Mouse (Mus musculus): ENCODE measurements around the gene Mecom. TPM values are rescaled to one million over a fixed set of nuclear protein-coding genes. Genes with fewer than 3 reads are reported as not detected.

Gene Mecom
- polyA plus RNA-seq, 1 experiment, result 0.47 TPM

- no peak for DNase-seq (ENCODE audit: low read depth in 1 of 2, low spot score in 2 of 2)
- 84% methylated on average over 4 of the region's 4 CpGs for WGBS
These were observed 488.2 kb downstream of the Mecom start for GRCm38 (mm10) chr3:30059615-30060014.

DNA sequence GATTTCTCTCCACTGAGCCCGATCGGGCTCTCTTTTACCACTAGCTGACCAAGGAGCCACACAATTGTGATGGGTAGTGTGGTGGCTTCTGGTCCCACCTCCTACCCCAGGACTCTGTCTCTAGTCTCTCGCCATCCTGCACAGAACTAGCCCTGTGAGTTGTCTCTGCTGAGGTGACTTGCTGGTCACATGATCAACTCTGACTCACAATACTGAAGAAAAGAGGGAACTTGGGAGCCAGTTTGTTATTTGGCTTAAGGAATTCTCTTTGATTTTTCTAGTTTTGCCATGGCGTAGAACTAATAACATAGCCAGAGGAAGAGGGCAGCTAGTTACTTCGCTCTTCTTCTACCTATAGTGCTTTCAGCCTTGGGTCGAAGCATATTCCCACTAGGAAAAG is 496.5 kb downstream of the Mecom start:
- no peak for DNase-seq (ENCODE audit: low read depth in 1 of 2, low spot score in 2 of 2)
- TF ChIP-seq CTCF (IDR thresholded peaks at IDR 0.05; ENCODE audit: extremely low read depth, insufficient read depth, insufficient read length, insufficient replicate concordance), result no peak
- no peak for TF ChIP-seq POLR2A (IDR thresholded peaks at IDR 0.05; ENCODE audit: low read depth, low read length)
- Histone ChIP-seq H3K4me3 (ENCODE audit: extremely low read depth, insufficient read depth, insufficient read length) (no peak overlapping the region), H3K36me3 (ENCODE audit: control insufficient read depth, insufficient read depth, low read length) (no peaks in the 10 kb centered on the region), H3K27ac (ENCODE audit: insufficient read depth, low read length) (no peak overlapping the region), H3K27me3 (ENCODE audit: control insufficient read depth, insufficient read depth, low read length) (no peaks in the 10 kb centered on the region), H3K4me1 (ENCODE audit: control insufficient read depth, insufficient read depth, insufficient read length) (no peaks in the 10 kb centered on the region)
- WGBS, result 91% methylated on average over 6 of the region's 6 CpGs

More at GRCm38 (mm10) chr3:30059615-30060014, 488.2 kb downstream of the Mecom start:
- Histone ChIP-seq H3K4me1 (ENCODE audit: control insufficient read depth, insufficient read depth, insufficient read length) (no peaks in the 10 kb centered on the region), H3K36me3 (ENCODE audit: control insufficient read depth, insufficient read depth, low read length) (no peaks in the 10 kb centered on the region), H3K4me3 (ENCODE audit: extremely low read depth, insufficient read depth, insufficient read length) (no peak overlapping the region), H3K27me3 (ENCODE audit: control insufficient read depth, insufficient read depth, low read length) (no peaks in the 10 kb centered on the region), H3K27ac (ENCODE audit: insufficient read depth, low read length) (no peak overlapping the region)
- TF ChIP-seq CTCF (IDR thresholded peaks at IDR 0.05; ENCODE audit: extremely low read depth, insufficient read depth, insufficient read length, insufficient replicate concordance) (no peak), POLR2A (IDR thresholded peaks at IDR 0.05; ENCODE audit: low read depth, low read length) (no peak)

DNA sequence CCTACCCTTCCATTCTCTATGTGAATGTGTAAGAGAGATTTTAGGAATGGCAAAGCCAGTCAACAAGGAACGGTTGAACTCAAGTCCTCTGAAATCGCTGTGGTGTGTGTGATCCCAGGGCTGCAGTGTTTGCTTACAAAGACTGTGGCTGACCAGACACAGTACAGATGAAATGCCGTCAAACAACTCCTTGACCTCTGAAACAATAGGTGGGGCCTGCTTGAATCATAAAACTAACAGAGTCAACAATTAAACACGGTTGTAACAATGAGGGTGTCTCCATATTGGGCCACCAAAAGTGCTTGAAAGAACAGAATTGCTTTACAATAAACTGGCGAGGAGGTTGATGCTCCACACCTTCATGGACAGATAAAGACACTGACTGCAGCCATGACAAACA is 497.0 kb downstream of the Mecom start:
- 84% methylated on average over 5 of the region's 5 CpGs for WGBS
- H3K4me3 ChIP-seq (ENCODE audit: extremely low read depth, insufficient read depth, insufficient read length), result no peak overlapping the region
- no peak for TF ChIP-seq CTCF (IDR thresholded peaks at IDR 0.05; ENCODE audit: extremely low read depth, insufficient read depth, insufficient read length, insufficient replicate concordance)
- TF ChIP-seq POLR2A (IDR thresholded peaks at IDR 0.05; ENCODE audit: low read depth, low read length), result no peak
- H3K36me3 ChIP-seq (ENCODE audit: control insufficient read depth, insufficient read depth, low read length), result no peaks in the 10 kb centered on the region
- no peak overlapping the region for H3K27ac ChIP-seq (ENCODE audit: insufficient read depth, low read length)
- no peaks in the 10 kb centered on the region for H3K4me1 ChIP-seq (ENCODE audit: control insufficient read depth, insufficient read depth, insufficient read length)
- DNase-seq (ENCODE audit: low read depth in 1 of 2, low spot score in 2 of 2), result no peak
- H3K27me3 ChIP-seq (ENCODE audit: control insufficient read depth, insufficient read depth, low read length), result no peaks in the 10 kb centered on the region

DNA sequence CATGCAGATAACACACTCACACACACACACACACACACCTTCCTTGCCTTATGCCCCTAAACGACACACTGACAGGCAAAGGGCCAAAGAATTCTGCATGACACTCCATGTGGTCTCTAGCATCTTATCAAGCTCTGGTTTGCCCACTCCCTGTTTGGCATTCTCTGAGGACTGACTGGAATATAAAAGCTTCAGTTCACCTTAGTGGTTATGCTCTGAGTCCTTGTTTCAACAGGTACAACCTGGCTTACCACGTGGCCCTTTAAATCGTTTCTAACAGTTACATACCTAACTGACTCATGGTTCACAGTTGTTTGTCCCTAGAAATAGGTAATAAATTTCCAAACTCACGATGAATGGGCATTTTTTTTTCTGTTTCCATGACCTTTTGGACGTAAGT is 499.0 kb downstream of the Mecom start:
- Histone ChIP-seq H3K27ac (ENCODE audit: insufficient read depth, low read length) (no peak overlapping the region), H3K4me1 (ENCODE audit: control insufficient read depth, insufficient read depth, insufficient read length) (no peaks in the 10 kb centered on the region), H3K4me3 (ENCODE audit: extremely low read depth, insufficient read depth, insufficient read length) (no peak overlapping the region), H3K27me3 (ENCODE audit: control insufficient read depth, insufficient read depth, low read length) (no peaks in the 10 kb centered on the region), H3K36me3 (ENCODE audit: control insufficient read depth, insufficient read depth, low read length) (no peaks in the 10 kb centered on the region)
- no peak for TF ChIP-seq CTCF (IDR thresholded peaks at IDR 0.05; ENCODE audit: extremely low read depth, insufficient read depth, insufficient read length, insufficient replicate concordance)
- no peak for TF ChIP-seq POLR2A (IDR thresholded peaks at IDR 0.05; ENCODE audit: low read depth, low read length)
- WGBS, result 74% methylated on average over 5 of the region's 5 CpGs
- no peak for DNase-seq (ENCODE audit: low read depth in 1 of 2, low spot score in 2 of 2)

GRCm38 (mm10) chr3:30048157-30048556 is 499.7 kb downstream of the Mecom start:
- no peaks in the 10 kb centered on the region for H3K4me1 ChIP-seq (ENCODE audit: control insufficient read depth, insufficient read depth, insufficient read length)
- DNase-seq (ENCODE audit: low read depth in 1 of 2, low spot score in 2 of 2), result no peak
- WGBS, result 80% methylated on average over 4 of the region's 4 CpGs
- no peaks in the 10 kb centered on the region for H3K36me3 ChIP-seq (ENCODE audit: control insufficient read depth, insufficient read depth, low read length)
- H3K27ac ChIP-seq (ENCODE audit: insufficient read depth, low read length), result no peak overlapping the region
- H3K4me3 ChIP-seq (ENCODE audit: extremely low read depth, insufficient read depth, insufficient read length), result no peak overlapping the region
- no peaks in the 10 kb centered on the region for H3K27me3 ChIP-seq (ENCODE audit: control insufficient read depth, insufficient read depth, low read length)
- TF ChIP-seq CTCF (IDR thresholded peaks at IDR 0.05; ENCODE audit: extremely low read depth, insufficient read depth, insufficient read length, insufficient replicate concordance), result no peak
- no peak for TF ChIP-seq POLR2A (IDR thresholded peaks at IDR 0.05; ENCODE audit: low read depth, low read length)

GRCm38 (mm10) chr3:30043525-30043924 is 504.3 kb downstream of the Mecom start:
- TF ChIP-seq POLR2A (IDR thresholded peaks at IDR 0.05; ENCODE audit: low read depth, low read length), result no peak
- TF ChIP-seq CTCF (IDR thresholded peaks at IDR 0.05; ENCODE audit: extremely low read depth, insufficient read depth, insufficient read length, insufficient replicate concordance), result no peak
- no peak for DNase-seq (ENCODE audit: low read depth in 1 of 2, low spot score in 2 of 2)
- Histone ChIP-seq H3K4me1 (ENCODE audit: control insufficient read depth, insufficient read depth, insufficient read length) (no peaks in the 10 kb centered on the region), H3K27me3 (ENCODE audit: control insufficient read depth, insufficient read depth, low read length) (no peaks in the 10 kb centered on the region), H3K36me3 (ENCODE audit: control insufficient read depth, insufficient read depth, low read length) (no peaks in the 10 kb centered on the region), H3K4me3 (ENCODE audit: extremely low read depth, insufficient read depth, insufficient read length) (no peak overlapping the region), H3K27ac (ENCODE audit: insufficient read depth, low read length) (no peak overlapping the region)
- WGBS, result 81% methylated on average over 3 of the region's 3 CpGs

DNA sequence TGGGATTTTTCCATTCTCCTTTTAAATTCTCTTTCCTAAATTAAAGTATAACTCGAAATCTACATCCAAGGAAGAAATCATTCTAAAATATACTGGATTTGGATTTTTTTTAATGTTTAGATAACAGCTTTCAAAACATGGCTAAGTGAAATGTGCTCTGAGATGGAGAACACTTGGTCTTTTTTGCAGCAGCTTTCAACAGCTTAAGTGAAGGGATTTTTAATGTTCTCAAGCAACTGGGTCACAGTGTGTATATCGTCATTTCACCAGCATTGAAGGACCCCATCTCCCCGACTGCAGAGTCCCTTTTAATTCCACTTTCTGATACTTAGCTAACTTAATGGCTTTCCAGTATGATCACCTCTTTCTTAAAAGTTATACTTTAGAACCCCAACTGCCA is 509.3 kb downstream of the Mecom start:
- WGBS, result 86% methylated on average over 3 of the region's 3 CpGs
- TF ChIP-seq POLR2A (IDR thresholded peaks at IDR 0.05; ENCODE audit: low read depth, low read length) (no peak), CTCF (IDR thresholded peaks at IDR 0.05; ENCODE audit: extremely low read depth, insufficient read depth, insufficient read length, insufficient replicate concordance) (no peak)
- H3K27ac ChIP-seq (ENCODE audit: insufficient read depth, low read length), result no peak overlapping the region
- no peak for DNase-seq (ENCODE audit: low read depth in 1 of 2, low spot score in 2 of 2)
- no peaks in the 10 kb centered on the region for H3K27me3 ChIP-seq (ENCODE audit: control insufficient read depth, insufficient read depth, low read length)
- H3K4me3 ChIP-seq (ENCODE audit: extremely low read depth, insufficient read depth, insufficient read length), result no peak overlapping the region
- H3K36me3 ChIP-seq (ENCODE audit: control insufficient read depth, insufficient read depth, low read length), result no peaks in the 10 kb centered on the region
- H3K4me1 ChIP-seq (ENCODE audit: control insufficient read depth, insufficient read depth, insufficient read length), result no peaks in the 10 kb centered on the region
